Mouse (Mus musculus): ENCODE data around the gene Fam126a.

The Fam126a gene

DNA sequence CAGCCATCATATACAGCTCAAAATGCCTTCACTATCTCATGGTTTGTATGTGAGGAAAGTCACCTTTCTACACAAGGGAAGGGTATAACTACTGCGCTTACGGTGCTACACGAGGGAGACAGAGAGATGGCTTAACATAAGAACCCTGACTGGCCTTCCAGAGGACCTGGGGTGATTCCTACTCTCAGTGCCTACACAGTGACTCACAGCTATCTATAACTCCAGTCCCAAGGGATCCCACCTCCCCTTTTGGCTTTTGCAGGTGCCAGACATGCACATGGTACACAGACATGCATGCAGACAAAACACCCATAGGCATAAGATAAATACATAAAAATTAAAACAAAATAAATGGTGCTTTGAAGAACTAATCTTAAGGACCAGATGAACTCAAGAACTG lies 35.6 kb downstream of the Fam126a start:
- in situ Hi-C loops (cut with MboI, MseI): no loop called here

DNA sequence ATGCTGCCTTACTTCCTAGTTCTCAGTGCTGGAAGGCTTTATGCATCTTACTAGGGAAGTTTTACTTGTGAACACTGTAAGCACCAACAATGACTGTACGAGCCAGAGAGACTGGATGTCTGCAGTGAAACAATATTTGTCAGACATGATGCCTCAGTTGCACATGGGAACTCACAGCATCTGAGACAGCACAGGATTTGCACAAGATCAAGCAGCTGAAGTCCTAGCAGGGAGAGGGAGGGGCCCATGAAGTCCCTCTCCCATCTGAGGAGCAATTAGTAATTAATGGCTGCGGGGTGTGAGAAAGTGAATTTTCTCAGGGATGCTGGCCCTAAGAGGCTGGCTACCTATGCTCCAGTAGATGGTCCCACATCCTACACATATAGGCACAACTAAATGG lies 36.3 kb downstream of the Fam126a start:
- in situ Hi-C loops (cut with MboI, MseI): no loop called here

DNA sequence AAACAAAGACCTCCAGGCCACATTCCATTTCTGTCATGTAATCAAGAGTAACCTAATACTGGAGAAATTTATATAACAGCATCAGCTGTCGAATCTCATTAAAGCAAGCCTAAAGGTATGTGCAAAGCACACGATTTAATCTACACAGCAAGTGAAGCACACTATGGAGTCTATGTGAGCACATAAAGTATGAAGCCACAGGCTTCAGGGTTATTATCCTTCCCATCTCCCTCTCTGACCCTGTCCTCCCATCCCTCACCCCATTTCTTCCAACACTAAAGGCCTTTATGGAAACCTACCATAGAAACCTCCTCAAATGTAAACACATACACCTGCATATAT lies 37.0 kb downstream of the Fam126a start:
- in situ Hi-C loops (cut with MboI, MseI): no loop called here

DNA sequence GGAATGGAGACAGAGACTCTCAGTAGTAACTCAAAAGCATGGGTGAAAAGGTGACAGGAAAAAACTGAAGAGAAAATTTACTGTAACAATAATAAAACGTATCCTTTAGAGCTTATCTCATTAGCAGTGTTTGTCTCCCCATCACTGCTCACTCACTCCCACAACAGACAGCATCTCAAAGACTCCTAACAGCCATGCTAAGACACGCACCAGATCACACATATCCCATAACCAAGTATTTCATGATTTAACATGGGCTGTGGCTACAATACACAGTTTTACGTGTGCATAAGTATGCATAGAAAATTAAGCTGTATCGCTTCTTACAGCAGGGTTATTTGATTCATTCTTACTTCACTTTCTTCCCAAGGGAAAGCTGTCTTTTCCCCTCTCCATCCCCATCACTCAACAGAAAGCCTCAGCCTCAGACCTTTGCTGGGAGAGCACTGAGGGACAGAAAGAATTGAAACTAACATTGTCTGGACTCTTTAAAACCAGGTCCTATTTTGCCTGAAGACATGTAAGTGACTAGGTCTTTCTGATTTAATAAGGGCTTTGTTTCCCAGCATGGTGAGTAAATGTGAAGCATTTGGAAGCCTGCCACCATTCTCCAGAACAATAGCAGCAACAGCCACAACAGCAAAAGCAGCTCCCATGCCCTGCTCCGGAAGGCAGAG lies 37.5 kb downstream of the Fam126a start:
- in situ Hi-C loops (cut with MboI, MseI): no loop called here

DNA sequence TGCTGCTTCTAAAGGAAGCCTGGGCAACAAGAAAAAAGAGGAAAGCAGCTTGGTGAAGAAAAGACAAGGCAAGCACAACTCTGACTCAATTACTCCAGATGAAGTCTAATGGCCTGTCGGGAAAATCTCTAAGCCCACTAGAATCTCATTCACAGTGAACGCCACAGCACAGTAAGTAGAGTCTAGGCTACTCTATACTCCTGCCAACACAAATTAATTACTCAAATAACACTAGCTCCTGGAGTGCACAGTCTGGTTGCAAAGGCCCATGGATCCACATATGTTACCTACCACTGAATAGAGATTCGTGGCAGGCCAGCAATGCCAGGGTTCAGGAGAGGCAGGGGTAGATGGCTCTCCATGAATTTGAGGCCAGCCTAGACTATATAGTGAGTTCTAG lies 40.5 kb downstream of the Fam126a start:
- in situ Hi-C loops (cut with MboI, MseI): no loop called here

DNA sequence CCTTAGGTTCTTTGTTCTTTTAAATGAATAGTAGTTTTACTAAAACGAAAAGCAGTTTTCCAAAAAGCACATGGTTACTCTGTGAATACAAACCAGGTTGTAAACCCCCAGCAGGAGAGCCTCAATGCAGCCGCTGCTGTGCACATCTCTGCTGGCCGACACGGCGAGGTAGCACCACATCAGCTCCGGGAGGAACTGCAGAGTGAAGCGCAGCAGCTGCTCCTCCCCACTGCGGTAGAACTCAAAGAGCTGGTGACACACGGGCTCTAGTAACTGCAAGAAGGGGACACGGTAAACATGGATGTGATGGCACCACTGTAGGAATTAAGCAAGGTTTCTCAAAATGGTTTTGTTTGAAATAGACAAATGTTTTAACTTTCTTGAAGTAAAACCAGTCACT lies 42.7 kb downstream of the Fam126a start:
- in situ Hi-C loops (cut with MboI, MseI): no loop called here

DNA sequence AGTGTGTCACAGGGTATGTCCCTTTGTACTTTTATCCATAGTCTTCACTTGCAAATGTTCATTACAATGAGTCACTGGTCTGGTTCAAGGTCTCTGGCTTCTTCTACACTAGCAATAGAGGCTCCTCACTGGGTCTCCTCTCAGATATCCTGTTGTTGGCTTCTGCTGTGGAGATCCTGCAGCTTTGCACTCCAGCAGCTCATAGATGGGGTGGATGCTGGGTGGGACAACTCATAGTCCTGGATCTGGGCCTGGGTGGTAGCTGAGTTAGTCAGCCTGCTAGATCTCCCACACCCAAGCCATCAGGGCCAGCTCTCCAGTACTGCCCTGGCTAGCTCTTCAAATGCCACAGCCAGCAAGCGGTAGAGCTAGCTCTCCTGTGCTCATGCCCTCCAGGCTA lies 48.4 kb downstream of the Fam126a start:
- in situ Hi-C loops (cut with MboI, MseI): no loop called here

DNA sequence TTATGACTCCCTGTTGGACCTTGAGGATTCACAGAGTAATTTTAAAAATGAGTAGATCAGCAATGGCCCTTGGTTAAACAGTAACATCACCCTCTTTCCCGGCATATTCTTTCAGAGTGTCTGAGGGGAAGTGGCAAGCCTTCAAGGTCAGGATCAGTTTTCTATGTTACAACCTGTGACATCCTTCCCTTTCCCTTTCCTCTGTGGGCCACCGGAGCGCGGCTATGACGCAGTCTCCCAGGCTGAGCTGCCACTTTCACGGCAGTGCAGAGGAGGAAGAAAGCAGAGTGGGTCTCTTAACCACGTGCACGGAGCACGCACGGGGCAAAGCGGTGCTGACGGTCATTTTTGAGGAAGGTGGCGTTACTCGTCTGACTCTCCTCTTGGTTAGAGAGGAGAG lies 52.0 kb downstream of the Fam126a start:
- in situ Hi-C loops (cut with MboI, MseI): no loop called here

DNA sequence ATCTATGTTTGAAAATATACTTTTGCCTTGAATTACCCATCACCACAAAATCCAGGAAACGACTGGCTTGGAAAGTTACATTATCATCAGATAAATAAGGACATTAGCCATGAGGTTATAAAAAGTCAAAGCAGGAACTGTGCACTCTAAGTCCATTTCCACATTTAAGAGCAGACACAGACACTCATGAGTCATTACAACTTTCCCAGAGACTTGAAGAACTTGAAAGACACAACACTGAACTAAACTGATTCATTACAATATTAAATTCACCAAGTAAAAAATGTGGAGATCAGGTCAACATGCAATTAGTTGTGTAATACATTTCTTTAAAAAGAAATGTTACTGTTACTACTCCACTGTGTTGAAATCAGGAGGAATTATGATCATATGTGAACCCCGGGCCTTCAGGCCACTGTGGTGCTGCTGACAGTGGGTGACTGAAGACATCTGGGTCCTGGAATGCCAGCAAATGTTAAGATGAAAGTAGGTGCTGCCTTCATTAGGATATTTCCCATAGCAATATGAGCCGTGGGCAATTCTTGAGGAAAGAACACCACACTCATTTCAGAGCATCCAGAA lies 55.4 kb downstream of the Fam126a start:
- in situ Hi-C loops (cut with MboI, MseI): no loop called here

DNA sequence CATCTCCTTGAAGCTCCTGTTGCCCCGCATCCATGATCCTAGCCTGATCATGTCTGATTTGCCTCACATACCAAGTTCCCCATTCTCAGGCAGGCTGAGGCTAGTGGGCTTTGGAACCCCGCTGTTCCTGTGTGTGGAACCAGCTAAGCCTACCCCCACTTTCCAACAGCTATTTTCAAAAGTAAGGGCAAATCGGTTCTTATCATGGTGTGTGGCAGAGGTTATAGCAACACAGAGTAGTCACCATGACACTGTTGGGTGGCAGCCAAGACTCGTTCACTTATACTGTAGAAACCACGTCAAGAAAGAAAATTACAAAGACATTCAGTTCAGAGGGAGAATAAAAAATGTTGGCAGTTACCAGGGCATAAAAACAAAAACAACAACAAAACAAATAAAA lies 62.8 kb downstream of the Fam126a start:
- in situ Hi-C loops (cut with MboI, MseI): no loop called here

DNA sequence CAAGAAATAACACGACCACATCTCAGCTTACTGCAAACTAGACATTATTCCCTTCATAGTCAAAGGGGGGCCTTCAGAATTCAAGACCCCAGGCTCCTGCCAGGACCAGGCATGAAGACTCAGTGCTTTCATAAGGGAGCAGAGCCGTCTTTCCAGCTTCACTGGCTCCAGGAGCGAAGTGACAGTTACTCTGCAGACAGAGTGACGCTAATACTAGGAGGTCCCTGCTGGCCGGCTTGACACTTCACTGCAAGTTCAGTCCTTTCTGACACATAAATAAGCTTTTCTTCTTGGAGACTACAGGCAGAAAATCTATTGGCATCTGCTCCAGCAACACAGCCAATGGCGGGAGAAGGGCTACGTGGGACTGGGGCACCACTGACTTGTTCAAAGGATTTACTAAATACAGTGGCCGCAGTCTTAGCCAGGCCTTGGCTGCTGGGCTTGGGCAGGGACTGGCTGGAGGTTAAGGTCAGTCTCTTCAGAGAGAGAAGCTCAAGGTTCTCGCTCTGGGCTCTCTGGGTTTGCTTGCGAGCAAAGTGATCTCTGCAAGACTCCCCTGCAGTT lies 65.8 kb downstream of the Fam126a start:
- in situ Hi-C loops (cut with MboI, MseI): no loop called here

DNA sequence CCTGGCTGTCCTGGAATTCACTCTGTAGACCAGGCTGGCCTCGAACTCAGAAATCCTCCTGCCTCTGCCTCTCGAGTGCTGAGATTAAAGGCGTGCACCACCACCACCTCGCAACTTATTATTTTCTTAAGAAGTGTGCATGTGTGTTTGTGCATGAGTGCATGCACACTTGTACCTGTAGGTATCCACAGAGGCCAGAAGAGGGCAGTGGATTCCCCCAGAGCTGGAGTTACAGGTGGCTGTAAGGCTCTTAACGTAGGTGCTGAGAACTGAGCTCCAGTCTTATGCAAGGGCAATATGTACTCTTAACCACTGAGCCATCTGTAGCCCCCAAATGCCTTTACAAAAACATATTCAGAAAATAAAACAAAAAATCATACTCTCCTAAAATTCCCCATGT lies 77.4 kb downstream of the Fam126a start:
- in situ Hi-C loops (cut with MboI, MseI): no loop called here

DNA sequence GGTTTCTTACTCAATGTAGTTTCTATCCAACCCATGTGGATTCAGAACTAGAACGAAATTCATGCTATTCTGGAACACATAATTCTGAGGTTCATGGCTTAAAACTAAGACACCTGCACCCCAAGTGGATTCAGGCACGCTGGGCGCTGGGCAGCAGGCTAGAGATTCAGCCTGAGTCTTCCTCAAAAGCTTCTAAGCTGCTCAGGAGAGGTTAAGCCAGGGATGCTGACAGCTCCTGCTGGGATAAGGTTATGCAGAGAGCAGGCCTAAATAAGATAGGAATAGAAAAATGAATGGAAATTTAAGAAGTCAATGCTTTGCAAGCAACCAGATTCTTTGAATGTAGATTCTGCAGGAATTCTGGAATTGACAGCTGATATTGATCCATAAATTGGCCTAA lies 82.4 kb downstream of the Fam126a start:
- in situ Hi-C loops (cut with MboI, MseI): no loop called here

DNA sequence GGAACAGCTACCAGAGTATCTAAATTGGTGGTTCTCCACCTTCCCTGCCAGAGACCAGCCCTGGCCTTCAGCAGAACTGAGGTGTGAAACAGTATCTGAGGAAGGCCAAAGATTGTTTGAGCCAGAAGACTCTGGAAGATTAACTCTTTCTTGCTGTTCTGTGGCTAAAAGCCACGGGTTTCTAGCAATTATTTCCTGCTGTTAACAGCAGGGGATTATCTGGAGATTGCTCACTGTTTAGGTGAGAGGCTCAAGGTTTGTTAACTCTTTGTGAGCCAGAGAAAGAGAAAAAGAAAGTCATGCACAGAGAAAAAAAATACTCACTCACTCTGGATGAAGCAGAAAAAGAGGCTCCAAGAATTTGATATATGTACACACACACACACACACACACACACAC lies 85.4 kb downstream of the Fam126a start:
- in situ Hi-C loops (cut with MboI, MseI): no loop called here

DNA sequence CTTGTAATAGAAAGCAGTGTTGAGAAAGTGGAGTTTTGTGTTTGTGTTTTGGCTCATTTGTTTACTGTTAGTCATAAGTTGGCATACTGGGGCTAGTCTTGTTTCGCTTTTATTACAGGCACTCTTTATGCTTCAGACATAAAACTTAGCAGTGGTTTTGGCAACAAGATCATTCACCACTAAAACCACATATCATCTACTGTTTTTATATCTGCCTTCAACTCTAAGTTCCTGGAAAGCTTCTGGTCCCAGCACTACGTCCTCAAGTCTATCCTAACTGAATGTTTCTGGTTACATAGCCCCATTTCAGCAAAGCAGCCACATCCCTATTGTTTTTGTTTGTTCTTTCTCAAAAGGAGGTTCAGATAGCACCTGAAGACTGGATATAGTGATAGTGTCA lies 87.0 kb downstream of the Fam126a start:
- in situ Hi-C loops (cut with MboI, MseI): no loop called here

DNA sequence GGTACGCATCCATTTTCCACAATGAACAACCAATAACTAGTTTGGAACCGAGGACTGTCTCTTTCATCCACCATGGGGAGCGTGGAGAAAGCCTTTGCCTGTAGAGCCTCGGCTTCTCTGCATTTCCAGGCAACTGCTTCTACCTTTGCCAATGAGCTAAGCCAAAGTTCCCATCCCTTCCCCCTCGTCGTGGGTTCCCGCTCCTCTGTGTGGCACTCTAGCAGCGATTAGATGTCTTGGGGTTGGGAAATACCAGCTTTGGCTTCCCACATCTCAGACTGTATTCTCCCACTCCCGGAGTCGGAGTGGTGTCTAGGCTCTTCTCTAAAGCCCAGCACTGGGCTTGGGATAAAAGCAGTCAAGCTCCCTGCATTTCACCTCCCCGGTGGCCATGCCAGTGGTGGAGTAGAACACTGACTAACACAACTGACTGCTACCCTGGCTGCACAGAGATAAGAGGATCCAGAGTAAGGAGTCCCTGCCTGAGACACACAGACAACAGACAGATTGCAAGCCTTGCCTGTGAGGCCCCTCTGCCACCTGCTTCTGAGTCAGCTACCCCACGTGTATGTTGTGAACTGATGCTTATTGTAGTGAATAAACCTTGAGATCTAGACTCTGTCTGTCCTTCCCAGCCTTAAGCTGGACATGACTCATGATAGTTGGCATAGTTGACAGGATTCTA lies 106.9 kb downstream of the Fam126a start:
- in situ Hi-C loops (cut with MboI, MseI): no loop called here

DNA sequence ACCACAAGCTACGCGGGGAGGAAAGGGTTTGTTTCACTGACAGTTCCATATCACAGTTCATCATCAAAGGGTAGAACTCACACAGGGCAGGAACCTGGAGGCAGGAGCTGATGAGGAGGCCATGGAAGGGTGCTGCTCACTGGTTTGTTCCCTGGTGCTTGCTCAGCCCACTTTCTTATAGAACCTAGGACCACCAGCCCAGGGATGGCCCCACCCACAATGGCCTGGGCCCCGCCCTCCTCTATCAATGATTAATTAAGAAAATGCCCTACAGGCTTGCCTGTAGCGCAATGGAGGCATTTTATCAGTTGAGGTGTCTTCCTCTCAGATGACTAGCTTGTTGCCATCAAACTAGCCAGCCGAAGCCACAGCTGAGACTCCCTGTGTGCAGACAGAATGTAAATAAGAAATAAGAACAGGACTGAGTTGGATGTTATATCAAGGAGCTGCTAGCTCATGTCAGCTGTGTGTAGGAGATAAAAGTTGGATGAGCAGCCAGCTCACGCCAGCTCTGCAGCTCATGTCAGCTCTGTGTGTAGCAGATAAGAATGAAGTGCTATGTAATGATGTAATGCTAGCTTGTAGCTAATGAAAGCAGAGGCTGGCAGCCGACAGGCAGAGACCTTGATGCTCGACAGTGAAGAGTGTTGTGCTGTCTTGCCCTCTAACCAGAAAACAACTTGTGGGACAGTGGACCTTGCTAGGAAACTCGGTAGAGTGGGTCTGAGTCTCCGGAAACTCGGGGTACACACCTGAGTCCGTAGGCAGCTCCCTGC lies 107.8 kb downstream of the Fam126a start:
- in situ Hi-C loops (cut with MboI, MseI): no loop called here

DNA sequence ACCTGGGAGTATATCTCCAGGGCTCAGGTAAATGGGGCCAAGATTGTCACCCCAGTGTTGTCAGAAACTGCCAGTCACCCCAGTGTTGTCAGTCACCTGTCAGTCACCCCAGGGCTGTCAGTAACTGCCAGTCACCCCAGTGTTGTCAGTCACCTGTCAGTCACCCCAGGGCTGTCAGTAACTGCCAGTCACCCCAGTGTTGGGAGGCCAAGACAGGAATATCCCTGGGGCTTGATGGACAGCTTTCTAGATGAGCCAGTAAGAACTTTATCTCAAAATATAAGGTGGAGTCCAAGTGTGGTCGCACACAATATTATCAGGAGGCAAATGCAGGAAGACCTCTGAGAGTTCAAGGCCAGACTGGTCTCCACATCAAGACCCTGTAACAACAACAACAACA lies 109.2 kb downstream of the Fam126a start:
- in situ Hi-C loops (cut with MboI, MseI): no loop called here

DNA sequence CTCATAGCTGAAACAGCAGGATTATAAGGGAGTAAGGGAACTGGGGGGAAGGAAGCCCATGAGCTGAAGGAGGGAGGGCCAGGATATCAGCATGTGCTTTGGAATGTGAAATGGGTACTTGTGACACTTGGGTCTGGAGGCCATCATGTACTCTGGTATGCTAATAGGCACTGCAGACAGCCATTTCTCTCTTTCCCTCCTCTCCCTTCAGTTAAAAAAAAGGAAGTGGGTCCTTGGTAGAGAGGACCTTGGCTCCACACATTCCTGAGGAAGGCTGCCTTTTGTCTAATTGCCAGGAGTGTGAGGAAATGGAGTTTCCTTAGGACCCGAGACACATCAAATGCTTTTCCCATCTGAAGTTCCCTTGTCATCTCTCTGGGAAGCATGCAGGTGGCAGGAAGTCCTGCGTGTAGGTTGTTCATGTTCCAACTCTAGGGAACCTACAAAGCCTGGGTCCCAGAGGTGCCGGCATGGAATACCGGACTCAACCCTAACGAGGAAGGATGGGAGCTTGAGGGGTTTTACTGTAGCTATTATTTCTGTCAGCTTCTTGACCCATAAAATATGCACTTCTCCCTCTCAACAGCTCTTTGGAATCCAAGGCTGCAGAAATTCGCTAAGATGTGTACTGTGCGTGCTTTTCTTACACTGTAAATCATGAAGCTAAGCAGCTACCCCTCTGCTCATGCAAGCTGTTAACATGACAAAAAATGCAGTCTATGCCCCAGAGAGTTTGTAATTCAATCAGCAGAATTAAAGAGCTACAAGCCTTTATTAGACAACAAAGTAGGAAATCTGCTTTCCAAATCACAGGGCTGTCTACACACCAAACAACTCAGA lies 110.4 kb downstream of the Fam126a start:
- in situ Hi-C loops (cut with MboI, MseI): no loop called here

DNA sequence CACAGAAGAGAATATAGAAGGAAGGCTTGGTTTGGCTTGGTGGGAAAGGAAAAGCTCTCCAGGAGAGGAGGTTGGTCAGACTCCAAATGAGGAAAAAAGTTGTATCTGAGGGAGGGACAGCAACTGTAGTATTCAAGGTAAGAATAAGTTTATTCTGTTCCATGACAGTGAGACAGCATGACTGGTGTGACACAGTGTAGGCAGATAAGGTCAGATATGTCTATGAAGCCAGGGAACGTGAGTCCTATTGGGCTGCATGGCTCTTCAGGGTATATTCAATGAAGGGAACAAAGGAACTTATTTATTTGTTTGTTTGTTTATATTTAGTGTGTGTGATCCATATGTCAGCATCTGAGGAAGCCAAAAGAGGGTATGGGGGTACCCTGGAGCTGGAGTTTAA lies 113.2 kb downstream of the Fam126a start:
- in situ Hi-C loops (cut with MboI, MseI): no loop called here

DNA sequence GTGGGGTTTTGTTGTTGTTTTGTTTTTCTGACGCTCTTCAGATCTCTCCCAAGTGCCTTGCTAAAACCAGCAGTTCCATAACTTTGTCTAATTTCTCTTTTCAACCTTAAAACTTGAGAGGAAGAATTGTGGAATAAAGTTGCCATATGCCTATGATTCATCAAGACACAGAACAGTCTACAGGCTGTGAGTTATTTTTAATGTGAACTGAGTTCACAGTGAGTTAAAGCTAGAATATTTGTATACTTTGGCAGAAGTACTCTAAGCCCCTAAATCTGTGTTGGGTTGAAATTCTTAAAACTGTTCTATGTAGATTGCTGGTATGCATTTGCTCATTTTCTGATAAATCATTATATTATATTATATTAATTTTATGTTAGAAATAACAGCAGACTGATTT lies 118.9 kb downstream of the Fam126a start:
- in situ Hi-C loops (cut with MboI, MseI): no loop called here
